Mouse (Mus musculus): Measurements from ENCODE around the gene Slc8a3. TPM values are rescaled to one million over a fixed set of nuclear protein-coding genes. Genes with fewer than 3 reads are reported as not detected.

Slc8a3 gene
- total and polyA plus RNA-seq, 3 experiments, result not detected

DNA sequence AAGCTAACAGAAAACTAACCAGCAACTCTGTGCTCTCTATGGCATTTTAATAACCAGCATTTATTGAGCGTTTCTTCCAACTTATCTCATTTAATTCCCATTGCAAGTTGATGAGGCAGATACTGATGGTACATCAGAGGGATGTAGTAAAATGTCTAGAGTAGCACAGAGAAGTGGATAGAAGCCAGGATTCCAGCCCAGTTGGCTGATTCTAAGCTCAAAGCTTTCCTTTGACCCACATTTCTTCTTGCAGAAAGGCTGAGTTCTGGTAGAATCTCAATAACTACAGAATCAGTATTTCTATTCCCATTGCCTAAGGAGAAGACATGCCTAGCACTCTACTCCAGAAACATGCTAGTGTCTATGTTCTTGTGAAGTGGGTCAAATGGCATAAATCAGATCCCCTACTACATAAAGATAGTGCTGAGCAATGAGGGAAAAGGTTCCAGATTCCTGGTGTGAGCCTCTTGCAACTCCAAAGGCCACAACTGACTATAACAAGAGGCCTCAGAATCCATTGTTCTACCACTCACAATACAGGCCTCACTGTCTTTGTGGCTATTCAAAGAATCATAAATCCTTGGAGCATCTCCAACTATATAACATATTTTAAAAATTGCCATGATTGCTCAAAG lies 99.1 kb downstream of the Slc8a3 start:
- Histone ChIP-seq H3K9me3 (replicated peaks; ENCODE audit: insufficient read depth, low read length) (no peaks in the 10 kb centered on the region), H3K79me2 (ENCODE audit: control insufficient read depth, insufficient read depth, low read length, poor library complexity) (no peaks in the 10 kb centered on the region), H3K36me3 (ENCODE audit: control insufficient read depth in 1 of 2, insufficient read depth in 2 of 2, low read length in 2 of 2) (no peaks in the 10 kb centered on the region), H3K9ac (ENCODE audit: control insufficient read depth, low read depth, low read length, poor library complexity, severe bottlenecking) (no peak overlapping the region), H3K4me3 (ENCODE audit: control insufficient read depth in 1 of 2, insufficient read depth in 1 of 2, low read depth in 2 of 2, low read length in 2 of 2) (no peak overlapping the region), H3K4me1 (ENCODE audit: control insufficient read depth in 1 of 2, insufficient read depth in 2 of 2, low read length in 2 of 2) (no peaks in the 10 kb centered on the region), H3K27me3 (ENCODE audit: control insufficient read depth in 1 of 2, insufficient read depth in 2 of 2, low read length in 2 of 2) (peaks cover 3 to 9% of the 10 kb centered on the region in 2 experiments), H3K27ac (ENCODE audit: control insufficient read depth, low read depth, low read length) (no peak overlapping the region)
- no peak for DNase-seq (ENCODE audit: low read depth, low spot score)
- no peak for TF ChIP-seq GATA1 (IDR thresholded peaks at IDR 0.05; ENCODE audit: low read depth, low read length)
- no peak for TF ChIP-seq MAX (IDR thresholded peaks at IDR 0.05; ENCODE audit: low read length)
- no peak for TF ChIP-seq MYB (IDR thresholded peaks at IDR 0.05; ENCODE audit: low read depth, low read length)
- no peak for TF ChIP-seq TBP (IDR thresholded peaks at IDR 0.05; ENCODE audit: low read depth, low read length)
- no peak for TF ChIP-seq CHD1 (IDR thresholded peaks at IDR 0.05; ENCODE audit: low read depth, low read length)

DNA sequence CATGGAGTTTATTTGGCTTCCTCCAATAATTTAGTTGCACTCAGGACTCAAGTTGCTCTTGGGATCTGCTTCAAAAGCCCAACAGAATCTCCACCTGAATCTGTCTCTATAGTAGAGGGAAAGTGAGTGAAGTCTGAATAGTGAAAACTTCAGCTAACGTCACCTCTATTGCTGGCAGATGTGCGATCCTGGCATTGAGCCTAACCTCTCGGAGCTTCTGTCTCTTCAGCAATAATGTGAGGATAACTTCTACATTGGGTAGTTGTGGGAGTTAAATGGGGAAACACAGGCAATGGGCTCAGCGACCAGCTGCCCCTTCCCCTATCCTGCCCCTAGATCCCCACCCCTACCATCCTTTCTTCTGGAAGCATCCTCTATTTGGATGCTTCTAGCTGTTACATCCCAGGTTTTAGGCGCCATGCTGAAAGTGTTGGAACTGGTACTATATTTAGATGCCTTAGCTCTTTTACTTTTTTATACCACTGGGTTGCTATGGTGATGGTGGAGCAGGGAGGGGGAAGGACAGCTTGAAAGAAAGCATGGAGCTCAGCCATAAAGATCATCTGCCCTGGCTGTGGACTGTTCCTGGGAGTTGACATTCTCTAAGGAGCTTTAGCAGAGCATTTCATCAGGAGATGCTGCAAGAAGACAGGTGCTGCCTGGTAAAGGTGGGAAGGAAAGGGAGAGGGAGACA lies 105.1 kb downstream of the Slc8a3 start:
- TF ChIP-seq NRF1 (IDR thresholded peaks at IDR 0.05; ENCODE audit: insufficient read depth, low read depth, low read length, poor library complexity, severe bottlenecking) (no peak), JUND (IDR thresholded peaks at IDR 0.05; ENCODE audit: low read depth, low read length) (no peak), USF2 (IDR thresholded peaks at IDR 0.05; ENCODE audit: borderline replicate concordance in 1 of 2, insufficient read depth in 1 of 2, low read depth in 1 of 2, low read length in 2 of 2) (no peak), MAZ (IDR thresholded peaks at IDR 0.05; ENCODE audit: low read depth, low read length) (no peak), POLR2AphosphoS2 (IDR thresholded peaks at IDR 0.05; ENCODE audit: low read length) (no peak), UBTF (IDR thresholded peaks at IDR 0.05; ENCODE audit: borderline replicate concordance, insufficient read depth, low read depth, low read length) (no peak), GATA1 (IDR thresholded peaks at IDR 0.05; ENCODE audit: low read depth, low read length) (no peak), TAL1 (IDR thresholded peaks at IDR 0.05; ENCODE audit: low read length) (no peak), SMC3 (IDR thresholded peaks at IDR 0.05; ENCODE audit: low read depth, low read length) (no peak), BHLHE40 (IDR thresholded peaks at IDR 0.05; ENCODE audit: borderline replicate concordance, low read depth, low read length) (no peak), KAT2A (conservative IDR thresholded peaks at IDR 0.05; ENCODE audit: low read depth, low read length) (no peak), MYB (IDR thresholded peaks at IDR 0.05; ENCODE audit: low read depth, low read length) (no peak), MYC (IDR thresholded peaks at IDR 0.05; ENCODE audit: low read depth, low read length) (no peak), POLR2AphosphoS5 (IDR thresholded peaks at IDR 0.05; ENCODE audit: borderline replicate concordance, low read depth, low read length) (no peak), ZC3H11A (IDR thresholded peaks at IDR 0.05; ENCODE audit: low read depth, low read length) (no peak)
- H3K9ac ChIP-seq (ENCODE audit: control insufficient read depth, low read depth, low read length, poor library complexity, severe bottlenecking), result no peak overlapping the region
- H3K4me3 ChIP-seq (ENCODE audit: control insufficient read depth in 1 of 2, insufficient read depth in 1 of 2, low read depth in 2 of 2, low read length in 2 of 2), result no peak overlapping the region
- H3K79me2 ChIP-seq (ENCODE audit: control insufficient read depth, insufficient read depth, low read length, poor library complexity), result no peaks in the 10 kb centered on the region
- peaks cover 2 to 4% of the 10 kb centered on the region in 2 experiments; a peak in 2 of 4 replicates for H3K27me3 ChIP-seq (ENCODE audit: control insufficient read depth in 1 of 2, insufficient read depth in 2 of 2, low read length in 2 of 2)
- DNase-seq (ENCODE audit: low read depth, low spot score), result no peak
- H3K4me1 ChIP-seq (ENCODE audit: control insufficient read depth in 1 of 2, insufficient read depth in 2 of 2, low read length in 2 of 2), result no peaks in the 10 kb centered on the region
- H3K36me3 ChIP-seq (ENCODE audit: control insufficient read depth in 1 of 2, insufficient read depth in 2 of 2, low read length in 2 of 2), result no peaks in the 10 kb centered on the region
- no peaks in the 10 kb centered on the region for H3K9me3 ChIP-seq (replicated peaks; ENCODE audit: insufficient read depth, low read length)
- no peak overlapping the region for H3K27ac ChIP-seq (ENCODE audit: control insufficient read depth, low read depth, low read length)
